Mouse (Mus musculus): ENCODE results near the gene Ccdc155.

GRCm38 (mm10) chr7:45233580-45234332, 29.1 kb upstream of the Ccdc155 start:
- TF ChIP-seq EP300 (IDR thresholded peaks at IDR 0.05; ENCODE audit: low read depth) (no peak), CTCF (IDR thresholded peaks at IDR 0.05; ENCODE audit: low read depth) (no peak)
